Mouse (Mus musculus) adrenal gland, adult 18-20 months (tissue): ENCODE results near the gene Coro7. TPM values are rescaled to one million over a fixed set of nuclear protein-coding genes. Genes with fewer than 3 reads are reported as not detected.

Source experiments
- DNase-seq, 2 experiments: peaks; one replicate each; pipeline ENCODE4 v3.0.0; 2021 to 2022; ENCODE audit warnings: low spot score in 2 of 2
- total RNA-seq, 2 experiments: library from RNA; stranded (reverse); gene quantifications; 1 replicate in 1 of 2; 2 replicates in 1 of 2; pipeline ENCODE4 v1.2.3; 2021

The Coro7 gene
- total RNA-seq, 2 experiments from 2014 or later: 21.0 to 25.7 TPM

GRCm38 (mm10) chr16:4649692-4650091, 29.9 kb downstream of the Coro7 start:
- no peak for DNase-seq

DNA sequence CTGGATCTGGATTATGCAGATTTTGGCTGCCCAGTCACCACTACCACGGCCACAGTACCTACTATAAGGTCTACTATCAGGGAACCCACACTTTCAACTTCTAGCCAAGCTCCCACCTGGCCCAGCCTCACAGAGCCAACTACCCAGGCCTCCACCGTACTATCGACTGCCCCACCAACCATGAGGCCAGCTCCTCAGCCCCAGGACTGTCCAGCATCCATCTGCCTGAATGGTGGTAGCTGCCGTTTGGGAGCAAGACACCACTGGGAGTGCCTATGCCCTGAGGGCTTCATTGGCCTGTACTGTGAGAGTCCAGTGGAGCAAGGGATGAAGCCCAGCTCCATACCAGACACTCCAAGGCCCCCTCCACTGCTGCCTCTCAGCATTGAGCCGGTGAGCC, 30.4 kb downstream of the Coro7 start:
- no peak for DNase-seq

DNA sequence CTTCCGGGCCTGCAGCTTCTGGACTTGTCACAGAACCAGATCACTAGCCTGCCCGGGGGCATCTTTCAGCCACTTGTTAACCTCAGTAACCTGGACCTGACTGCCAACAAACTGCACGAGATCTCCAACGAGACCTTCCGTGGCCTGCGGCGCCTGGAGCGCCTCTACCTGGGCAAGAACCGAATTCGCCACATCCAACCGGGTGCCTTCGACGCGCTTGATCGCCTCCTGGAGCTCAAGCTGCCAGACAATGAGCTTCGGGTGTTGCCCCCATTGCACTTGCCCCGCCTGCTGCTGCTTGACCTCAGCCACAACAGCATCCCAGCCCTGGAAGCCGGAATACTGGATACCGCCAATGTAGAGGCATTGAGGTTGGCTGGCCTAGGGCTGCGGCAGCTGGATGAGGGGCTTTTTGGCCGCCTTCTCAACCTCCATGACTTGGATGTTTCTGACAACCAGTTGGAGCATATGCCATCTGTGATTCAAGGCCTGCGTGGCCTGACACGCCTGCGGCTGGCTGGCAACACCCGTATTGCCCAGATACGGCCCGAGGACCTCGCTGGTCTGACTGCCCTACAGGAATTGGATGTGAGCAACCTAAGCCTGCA, 31.1 kb downstream of the Coro7 start:
- no peak for DNase-seq

- no peak for DNase-seq
These were observed 31.9 kb downstream of the Coro7 start for GRCm38 (mm10) chr16:4647651-4648141.

DNA sequence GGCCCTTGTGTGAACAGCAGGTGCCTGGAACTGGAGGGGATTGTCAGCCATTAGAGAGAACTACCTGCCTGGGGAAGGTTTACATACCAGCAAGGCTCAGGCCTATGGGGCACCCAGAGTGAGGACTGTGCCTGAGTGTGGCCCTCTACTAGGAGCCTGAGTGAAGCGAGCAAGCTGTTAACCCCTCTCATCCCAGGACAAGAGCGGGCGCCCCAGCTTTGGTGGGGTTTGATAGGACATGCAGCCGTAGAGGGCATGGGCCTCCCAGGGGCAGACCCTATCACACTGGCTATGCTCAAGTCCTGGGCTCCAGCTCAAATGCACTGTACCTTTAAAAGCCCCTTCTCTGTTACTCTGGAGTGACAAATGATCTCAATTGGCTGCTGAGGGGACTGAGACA, 32.7 kb downstream of the Coro7 start:
- DNase-seq: no peak

DNA sequence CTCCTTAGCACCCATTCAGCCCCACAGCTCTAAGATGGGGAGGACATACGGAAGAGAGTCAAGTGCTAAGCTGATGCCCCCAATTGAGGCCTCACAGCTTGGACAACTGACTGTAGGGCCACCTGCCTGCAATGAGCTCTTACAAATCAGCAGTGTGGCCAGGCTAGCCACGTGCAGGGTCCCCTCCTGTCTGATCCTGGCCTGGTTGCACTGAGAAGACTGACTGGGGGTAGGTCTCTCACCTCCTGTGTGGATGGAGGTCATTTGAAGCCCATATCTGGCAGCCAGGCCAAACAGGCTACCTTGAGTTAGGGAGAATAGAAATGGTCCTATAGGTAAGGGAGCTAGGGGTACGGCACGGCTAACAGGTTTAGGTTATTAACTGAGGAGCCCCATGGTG, 33.7 kb downstream of the Coro7 start:
- DNase-seq: no peak

DNA sequence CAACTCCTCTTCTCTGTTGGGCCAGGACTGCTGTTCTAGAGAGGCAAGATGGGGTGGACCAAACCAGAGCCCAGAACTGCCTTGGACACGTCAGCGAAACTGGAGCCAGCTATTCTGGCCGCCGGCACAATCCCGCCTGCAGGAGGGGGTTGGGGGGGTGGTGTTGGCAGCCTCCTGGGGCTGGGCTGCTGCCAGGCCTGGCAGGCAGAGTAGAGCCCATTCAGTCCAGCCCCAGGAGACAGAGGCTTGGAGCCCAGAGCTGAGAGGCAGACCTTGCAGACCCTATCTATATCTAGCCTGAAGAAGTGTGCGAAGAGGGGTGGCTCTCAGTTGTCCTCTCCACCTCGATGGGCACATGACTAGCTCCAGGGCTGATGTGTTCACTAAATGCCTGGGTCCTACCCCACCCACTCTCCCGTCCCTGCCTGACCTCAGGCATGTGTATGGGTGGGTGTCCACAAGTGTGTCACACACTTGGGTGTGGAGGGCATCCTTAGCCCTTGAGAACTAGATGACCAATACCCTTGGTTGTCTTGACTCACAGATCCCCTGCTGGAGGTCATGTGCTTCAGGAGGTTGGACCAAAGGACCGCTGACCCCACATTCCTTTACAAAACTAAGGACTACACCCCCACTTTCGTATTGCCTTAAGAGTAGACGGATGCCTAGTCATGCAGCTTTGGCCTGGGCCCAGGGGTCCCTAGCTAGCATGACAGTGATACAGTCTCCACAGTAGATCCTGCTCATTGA, 35.7 kb downstream of the Coro7 start:
- peak; percentile 62 to 69 for DNase-seq

DNA sequence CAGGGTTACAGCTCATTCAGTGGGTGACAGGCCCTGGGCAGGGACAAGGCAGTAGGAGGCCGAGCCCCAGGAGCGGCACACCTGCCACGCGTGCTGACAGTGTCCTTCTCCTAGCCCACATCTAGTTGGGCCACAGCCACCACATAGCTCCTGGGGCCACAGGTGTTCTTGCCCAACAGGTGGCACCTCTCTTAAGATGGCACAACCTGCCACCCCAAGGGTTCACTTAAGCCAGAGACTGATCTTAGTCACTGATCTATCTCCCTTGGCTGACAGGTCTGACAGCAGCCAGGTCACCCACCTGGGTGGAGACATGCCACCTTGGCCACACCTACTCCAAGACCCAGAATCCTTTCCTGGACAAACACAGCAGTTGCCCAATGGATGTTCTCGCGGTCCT, 36.6 kb downstream of the Coro7 start:
- no peak for DNase-seq

GRCm38 (mm10) chr16:4642190-4642589, 37.4 kb downstream of the Coro7 start:
- DNase-seq: no peak

- DNase-seq: no peak
These were observed 38.3 kb downstream of the Coro7 start for GRCm38 (mm10) chr16:4641119-4641838.

GRCm38 (mm10) chr16:4640267-4641005, 39.1 kb downstream of the Coro7 start:
- DNase-seq: no peak

DNA sequence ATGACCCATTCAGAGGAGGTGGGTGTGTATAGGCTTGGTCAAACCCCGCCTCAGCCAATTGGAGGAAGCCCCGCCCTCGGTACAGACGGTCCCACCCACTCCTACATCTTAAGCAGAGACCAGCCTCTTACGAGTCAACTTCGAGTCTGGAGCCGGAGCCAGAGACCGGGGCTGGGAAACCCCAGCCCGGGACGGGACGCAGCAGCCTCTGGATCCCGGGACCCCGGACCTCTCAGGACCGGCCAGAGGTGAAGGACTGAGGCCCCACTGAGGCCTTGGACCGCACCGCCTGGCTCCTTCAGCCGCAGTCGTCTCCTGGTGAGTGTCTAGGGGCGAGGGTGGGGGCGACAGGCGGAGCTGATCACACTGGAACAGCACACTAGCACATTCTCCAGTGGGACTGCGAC, 39.7 kb downstream of the Coro7 start, which contains the start of the genes Vasn and Dnaja3:
TSS of gene Vasn (plus strand) at position 111 of the 407 bp plus-strand sequence.
TSS of gene Dnaja3 (plus strand) at position 159 of the 407 bp plus-strand sequence.
- peak; percentile 78 to 83 for DNase-seq

DNA sequence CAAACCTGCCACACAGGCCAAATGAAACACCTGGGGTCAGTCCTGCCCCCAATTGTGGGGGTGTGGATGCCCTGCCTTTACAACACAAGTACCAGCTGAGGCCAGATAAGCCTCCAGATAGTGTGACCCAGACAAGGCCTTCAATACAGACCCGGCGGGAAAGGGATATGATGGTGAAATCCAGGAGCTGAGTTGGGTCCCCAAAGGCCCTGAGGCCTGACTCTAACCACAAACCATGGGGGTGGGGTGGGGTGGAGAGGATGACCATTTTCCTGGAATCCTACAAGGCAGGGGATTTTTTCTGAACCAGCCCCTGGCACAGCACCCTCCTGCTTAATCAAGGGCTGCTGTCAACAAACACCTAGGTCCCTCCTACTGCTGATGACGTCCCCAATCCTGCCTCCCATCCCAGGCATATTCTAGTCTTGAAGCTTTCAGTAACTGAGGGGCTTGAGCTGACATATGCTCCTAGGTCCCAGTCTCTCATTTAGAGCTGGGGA, 40.6 kb downstream of the Coro7 start:
- DNase-seq: no peak

- DNase-seq: no peak
These were observed 43.8 kb downstream of the Coro7 start for GRCm38 (mm10) chr16:4635760-4636159.

DNA sequence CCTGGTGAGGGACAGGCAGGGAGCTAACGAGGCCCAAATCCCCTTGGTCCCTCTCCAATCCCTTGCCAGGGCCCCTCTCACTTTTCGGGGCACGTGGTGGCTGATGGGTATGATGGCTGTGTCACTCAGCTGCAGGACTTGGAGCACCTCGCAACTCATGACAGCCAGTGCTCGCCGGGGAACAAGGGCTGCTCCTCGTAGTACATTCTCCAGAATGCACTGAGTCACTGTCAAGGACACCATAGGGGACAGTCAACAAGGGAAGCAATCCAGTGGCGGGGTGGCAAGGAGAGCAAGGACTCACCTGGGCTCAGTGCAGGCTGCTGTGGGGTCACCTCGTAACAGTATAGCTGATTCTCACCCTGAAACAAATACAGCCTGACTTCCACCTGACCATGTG, 44.9 kb downstream of the Coro7 start:
- no peak for DNase-seq

- DNase-seq: no peak
These were observed 45.9 kb downstream of the Coro7 start for GRCm38 (mm10) chr16:4633661-4634060.

GRCm38 (mm10) chr16:4632050-4632449, 47.5 kb downstream of the Coro7 start:
- DNase-seq: no peak

DNA sequence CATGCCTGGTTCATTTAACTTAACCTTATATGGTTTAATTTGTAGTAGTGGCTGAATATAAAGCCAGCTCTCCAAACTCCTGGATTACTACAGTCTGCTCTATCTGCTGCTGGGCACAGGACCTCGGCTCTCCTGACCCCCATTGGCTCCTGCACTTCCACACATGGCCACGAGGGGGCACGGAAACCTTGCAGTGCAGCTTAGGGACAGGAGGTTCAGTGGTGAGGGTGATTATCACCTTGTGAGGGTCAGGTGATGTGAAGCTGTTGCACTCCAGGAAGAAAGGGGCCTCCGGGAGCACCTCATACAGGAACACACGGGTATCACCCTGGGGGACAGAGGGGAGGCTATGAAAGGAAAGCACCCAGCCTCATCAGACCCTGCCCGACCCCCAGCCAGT, 49.6 kb downstream of the Coro7 start:
- peak; percentile 90 to 92 for DNase-seq

DNA sequence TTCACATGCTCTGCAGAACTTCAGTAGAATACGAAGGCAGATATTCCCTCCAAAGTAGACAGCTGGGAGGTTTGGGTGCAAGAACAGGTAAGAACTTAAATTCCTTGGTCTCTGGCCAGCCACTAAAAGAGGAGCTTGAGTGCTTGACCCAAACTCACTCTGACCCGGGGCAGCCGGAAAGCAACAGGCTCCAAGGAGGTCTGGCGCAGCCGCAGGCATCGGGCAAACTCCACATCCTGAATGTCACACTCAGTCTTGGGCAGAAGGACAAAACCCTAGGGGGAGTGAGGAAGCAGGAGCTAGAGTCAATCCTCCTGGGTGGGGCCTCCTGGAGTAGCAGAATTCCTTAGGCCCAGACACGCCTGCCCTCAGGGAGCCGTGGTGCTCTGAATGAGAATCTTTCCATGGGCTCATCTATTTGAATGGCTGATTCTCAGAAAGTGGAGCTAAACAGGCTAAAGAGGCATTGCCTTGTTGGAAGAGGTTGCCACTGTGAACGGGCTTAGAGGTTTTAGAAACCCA, 50.6 kb downstream of the Coro7 start:
- DNase-seq: no peak

DNA sequence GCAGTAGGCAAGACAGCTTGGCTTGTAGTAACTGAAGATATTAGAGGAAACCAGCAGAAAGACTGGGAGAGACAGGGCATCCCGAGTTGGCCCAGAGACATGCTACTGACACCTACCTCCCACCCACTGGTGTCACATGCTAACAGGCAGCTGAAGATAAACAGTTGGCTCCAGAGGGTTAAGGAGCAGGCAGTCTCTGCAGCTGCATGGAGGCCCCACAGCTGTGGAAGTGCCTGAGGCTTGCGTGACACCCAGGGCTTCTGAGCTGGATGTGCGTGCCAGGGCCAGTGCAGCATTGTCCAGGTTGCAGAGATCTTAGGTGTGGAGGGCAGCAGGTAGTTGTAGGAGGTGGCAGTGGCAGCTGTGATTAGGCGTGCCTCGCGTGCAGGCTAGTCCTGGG, 52.5 kb downstream of the Coro7 start:
- DNase-seq: no peak
